Mouse (Mus musculus): ENCODE measurements around the gene Tom1l2.

Gene Tom1l2

DNA sequence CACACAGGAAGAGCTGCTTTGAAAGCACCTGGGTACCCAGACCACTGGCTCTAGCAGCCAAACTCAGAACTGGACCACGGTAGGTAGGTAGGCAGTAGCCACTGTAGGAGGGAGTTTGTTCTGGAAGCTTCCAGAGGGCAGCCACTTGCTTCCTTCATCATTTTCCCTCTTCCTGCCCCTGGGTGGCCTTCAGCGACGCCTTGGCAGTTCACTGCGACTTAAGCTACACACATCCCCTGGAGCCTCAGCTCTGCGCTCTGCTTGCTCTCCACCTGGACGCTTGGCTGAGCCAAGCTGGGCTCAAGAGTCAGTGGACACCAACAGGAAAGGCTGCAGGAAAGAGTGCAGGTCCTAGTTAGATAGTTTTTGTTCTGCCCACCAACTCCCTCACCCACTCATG lies 174.7 kb downstream of the Tom1l2 start:
- in situ Hi-C loops (cut with MseI, MboI), result no loop called here

DNA sequence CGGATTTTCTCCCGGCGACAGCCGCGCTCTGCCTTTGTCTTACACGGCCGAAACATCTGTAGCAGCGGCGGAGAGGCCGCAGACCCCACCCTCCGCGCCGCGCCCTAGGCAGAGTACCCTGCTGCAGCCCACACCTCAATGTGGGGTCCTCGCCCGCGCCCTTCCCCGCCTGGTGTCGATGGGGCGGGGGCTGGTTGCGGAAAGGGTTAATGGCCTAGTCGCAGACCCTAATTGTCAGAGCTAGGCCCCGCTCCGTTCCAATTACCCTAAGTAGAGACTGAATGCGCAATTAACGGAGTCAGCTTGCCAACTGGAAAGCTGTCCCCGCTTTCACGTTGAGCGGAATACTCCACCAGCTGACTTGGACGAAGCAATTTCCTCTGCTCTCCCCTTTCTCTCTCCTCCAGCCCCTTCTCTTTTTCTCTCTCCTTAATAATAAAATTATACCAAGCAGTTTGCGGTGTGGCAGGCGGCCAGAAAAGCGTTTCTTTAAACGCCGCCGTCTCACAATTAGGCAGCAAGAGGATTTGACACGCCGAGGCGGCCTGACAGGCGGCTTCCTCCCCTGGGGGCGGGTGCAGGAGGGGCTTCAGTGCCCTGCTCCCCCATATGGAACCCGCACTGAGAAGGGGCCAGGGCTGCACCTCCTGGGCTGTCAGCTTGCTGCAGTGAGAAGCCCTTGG lies 175.6 kb downstream of the Tom1l2 start:
- in situ Hi-C loops (cut with MseI, MboI), result no loop called here

Measured in mouse trophoblast stem cell (cell line).